Mouse (Mus musculus) left cerebral cortex, postnatal 10 days (tissue): ENCODE measurements around the gene Stfa3. TPM values are rescaled to one million over a fixed set of nuclear protein-coding genes. Genes with fewer than 3 reads are reported as not detected.

Experiments used
- total RNA-seq, 2 experiments: library from RNA; stranded (reverse); gene quantifications; 2 replicates each; pipeline ENCODE4 v1.2.3; 2021

The Stfa3 gene
- total RNA-seq, 2 experiments from 2014 or later, result not detected

Other genes with a start within 250 kb of the Stfa3 start
- gene Gm5416, start 245.0 kb downstream of the Stfa3 start, total RNA-seq, result not detected
- not detected for gene 2010005H15Rik, start 233.9 kb downstream of the Stfa3 start, total RNA-seq
- gene Stfa1, start 178.4 kb downstream of the Stfa3 start, total RNA-seq, result not detected
- not detected for gene BC117090, start 121.1 kb downstream of the Stfa3 start, total RNA-seq
- not detected for gene BC100530, start 87.6 kb downstream of the Stfa3 start, total RNA-seq
- gene Stfa2, start 46.9 kb downstream of the Stfa3 start, total RNA-seq, result not detected
- gene Casr, start 106.7 kb upstream of the Stfa3 start, total RNA-seq, result 1 to 10 TPM; 2.4 to 3.1 TPM
- 1 to 10 TPM; 1.1 to 1.2 TPM for gene Cd86, start 210.7 kb upstream of the Stfa3 start, total RNA-seq
- gene Ildr1, start 238.6 kb upstream of the Stfa3 start, total RNA-seq, result under 1 TPM; 0.24 to 0.39 TPM